Mouse (Mus musculus) right cerebral cortex, postnatal 4 days (tissue): Measurements from ENCODE around the gene Nploc4.
A peak's percentile ranks its signal among the peaks of the same experiment; 100 is the strongest.
"Not testable (repeated sequence)": the region's sequence is repeated elsewhere in the genome, so short reads cannot be mapped to it uniquely, and the experiment has no call there.

Experiments used
- DNase-seq: peaks from one replicate; pipeline ENCODE4 v3.0.0-alpha.2; 2022

The Nploc4 gene

GRCm38 (mm10) chr11:120442344-120442743, 4.8 kb upstream of the Nploc4 start, which contains the start of gene Tspan10:
Gene Tspan10, plus strand, starts transcription at chr11:120442644.
- DNase-seq = no peak

- DNase-seq = no peak
Measured at GRCm38 (mm10) chr11:120437857-120438385, 413 bp upstream of the Nploc4 start.

GRCm38 (mm10) chr11:120426727-120427126, 10.8 kb downstream of the Nploc4 start:
- DNase-seq = no peak

- DNase-seq = peak; percentile 69
Measured at GRCm38 (mm10) chr11:120423569-120424295, 13.8 kb downstream of the Nploc4 start.

GRCm38 (mm10) chr11:120422651-120423568, 14.6 kb downstream of the Nploc4 start:
- no peak for DNase-seq

- DNase-seq = no peak
Measured at GRCm38 (mm10) chr11:120418592-120418991, 18.9 kb downstream of the Nploc4 start.

- DNase-seq = no peak
Measured at GRCm38 (mm10) chr11:120417852-120418251, 19.7 kb downstream of the Nploc4 start.

GRCm38 (mm10) chr11:120413621-120414020, 23.9 kb downstream of the Nploc4 start:
- not testable (repeated sequence) for DNase-seq

- DNase-seq = no peak
Measured at GRCm38 (mm10) chr11:120406445-120406844, 31.1 kb downstream of the Nploc4 start.

GRCm38 (mm10) chr11:120405867-120406266, 31.6 kb downstream of the Nploc4 start:
- DNase-seq = no peak

- DNase-seq = no peak
Measured at GRCm38 (mm10) chr11:120404814-120405213, 32.7 kb downstream of the Nploc4 start.

- no peak for DNase-seq
Measured at GRCm38 (mm10) chr11:120399319-120399718, 38.2 kb downstream of the Nploc4 start.

GRCm38 (mm10) chr11:120397602-120398001, 39.9 kb downstream of the Nploc4 start:
- no peak for DNase-seq

- no peak for DNase-seq
Measured at GRCm38 (mm10) chr11:120395661-120396060, 41.8 kb downstream of the Nploc4 start.

- DNase-seq = no peak
Measured at GRCm38 (mm10) chr11:120388580-120388979, 48.9 kb downstream of the Nploc4 start.

GRCm38 (mm10) chr11:120387157-120387556, 50.4 kb downstream of the Nploc4 start:
- DNase-seq = no peak

GRCm38 (mm10) chr11:120386632-120387031, 50.9 kb downstream of the Nploc4 start:
- DNase-seq = no peak

- DNase-seq = no peak
Measured at GRCm38 (mm10) chr11:120382509-120382908, 55.0 kb downstream of the Nploc4 start.

- DNase-seq = no peak
Measured at GRCm38 (mm10) chr11:120381157-120381556, 56.4 kb downstream of the Nploc4 start.

GRCm38 (mm10) chr11:120380271-120380670, 57.2 kb downstream of the Nploc4 start:
- DNase-seq = no peak

- peak; percentile 87 for DNase-seq
Measured at GRCm38 (mm10) chr11:120378611-120379540, 58.6 kb downstream of the Nploc4 start, which contains the start of gene Faap100. Gene Faap100, minus strand, starts transcription at chr11:120378764.

- DNase-seq = no peak
Measured at GRCm38 (mm10) chr11:120378031-120378610, 59.4 kb downstream of the Nploc4 start.
